Mouse (Mus musculus) heart, adult 2 months (tissue): ENCODE data around the gene Gm20708. TPM values are rescaled to one million over a fixed set of nuclear protein-coding genes. Genes with fewer than 3 reads are reported as not detected.

Experiments used
- DNase-seq, 2 experiments: peaks; one replicate each; pipeline ENCODE4 v3.0.0; 2021
- H3K27ac ChIP-seq: fragments of 200-600 bp; 2 replicates; pipeline ENCODE4 v1.8.1; 2022
- H3K27me3 ChIP-seq: fragments of 200-500 bp; 2 replicates; pipeline ENCODE4 v1.6.1; 2012; ENCODE audit warnings: mild to moderate bottlenecking, low read length, inconsistent platforms, mixed read lengths; ENCODE audit not compliant: control insufficient read depth, insufficient read depth
- H3K36me3 ChIP-seq: fragments of 200-500 bp; 2 replicates; pipeline ENCODE4 v1.6.1; 2012; ENCODE audit warnings: low read length, inconsistent platforms; ENCODE audit not compliant: control insufficient read depth, insufficient read depth
- H3K4me1 ChIP-seq: fragments of 200-500 bp; 2 replicates; pipeline ENCODE4 v1.6.1; 2011; ENCODE audit warnings: low read length; ENCODE audit not compliant: control insufficient read depth, insufficient read depth
- H3K4me3 ChIP-seq: fragments of 200-600 bp; 2 replicates; pipeline ENCODE4 v1.8.1; 2022
- H3K79me2 ChIP-seq: fragments of 200-500 bp; replicated peaks from 2 replicates; pipeline ENCODE4 v1.6.1; 2012; ENCODE audit warnings: mild to moderate bottlenecking, inconsistent platforms, low read length, moderate library complexity, mixed read lengths; ENCODE audit not compliant: control insufficient read depth, insufficient read depth
- H3K9ac ChIP-seq: fragments of 200-500 bp; 2 replicates; pipeline ENCODE4 v1.6.1; 2012; ENCODE audit warnings: low read depth, mild to moderate bottlenecking, control low read depth, inconsistent platforms, low read length, mixed read lengths
- CTCF ChIP-seq: fragments of 200-600 bp; IDR thresholded peaks from 2 replicates; pipeline ENCODE4 v1.8.1; 2022; ENCODE audit warnings: antibody characterized with exemption, mild to moderate bottlenecking, moderate library complexity
- EP300 ChIP-seq: fragments of 200-500 bp; IDR thresholded peaks from 2 replicates; pipeline ENCODE4 v1.6.1; 2011; ENCODE audit warnings: low read depth, low read length, control low read depth; ENCODE audit not compliant: insufficient read depth
- POLR2A ChIP-seq: fragments of 200-500 bp; IDR thresholded peaks from 2 replicates; pipeline ENCODE4 v1.6.1; 2011; ENCODE audit warnings: mild to moderate bottlenecking, low read depth, low read length, control low read depth; ENCODE audit not compliant: insufficient read depth
- WGBS: fragments of 180-500 bp; shearing (Covaris S2); methylation state at CpG from one replicate; pipeline ENCODE4 v1.1.7; 2018; 5-methylcytosine and 5-hydroxymethylcytosine counted together
- intact Hi-C: fragments of 180-260 bp; cut with DNase I; formaldehyde crosslinking; loops from one replicate; pipeline ENCODE4 v1.15.1; 2025
- polyA plus RNA-seq: library from polyadenylated mRNA; depleted of rRNA; stranded (reverse); fragments of >200 nt; gene quantifications from 2 replicates; pipeline ENCODE4 v1.2.3, GENCODE M21; 2012
- total RNA-seq, 2 experiments: library from RNA; stranded (reverse); gene quantifications; 2 replicates each; pipeline ENCODE4 v1.2.3; 2021

The Gm20708 gene
- total and polyA plus RNA-seq, 3 experiments: 0.44 to 0.57 (median 0.48) TPM

- DNase-seq: peak in 1 of 2 experiments; percentile 27
- intact Hi-C loops: loop anchor here (1.0 kb wide), 1 partner anchor 33 kb away; no protein-coding TSS in a partner anchor
These were observed 18.6 kb upstream of the Gm20708 start for GRCm38 (mm10) chr11:117790703-117791440.

GRCm38 (mm10) chr11:117791441-117791761, 18.1 kb upstream of the Gm20708 start:
- Histone ChIP-seq H3K79me2 (no peaks in the 10 kb centered on the region), H3K36me3 (no peaks in the 10 kb centered on the region), H3K27me3 (no peaks in the 10 kb centered on the region), H3K4me3 (no peak overlapping the region), H3K4me1 (no peaks in the 10 kb centered on the region; the same call in 1 of the 2 replicates), H3K27ac (no peak overlapping the region), H3K9ac (no peak overlapping the region)
- intact Hi-C loops: no loop called here
- no peak for TF ChIP-seq EP300
- TF ChIP-seq CTCF: no peak
- TF ChIP-seq POLR2A: no peak
- no peak for DNase-seq
- 92% methylated on average over 9 of the region's 9 CpGs for WGBS

More at GRCm38 (mm10) chr11:117790703-117791440, 18.6 kb upstream of the Gm20708 start:
- TF ChIP-seq CTCF (no peak), POLR2A (no peak), EP300 (no peak)
- 58% methylated on average over 23 of the region's 23 CpGs for WGBS
- Histone ChIP-seq H3K4me1 (no peaks in the 10 kb centered on the region; the same call in 1 of the 2 replicates), H3K36me3 (no peaks in the 10 kb centered on the region), H3K79me2 (no peaks in the 10 kb centered on the region), H3K4me3 (no peak overlapping the region), H3K9ac (no peak overlapping the region), H3K27ac (no peak overlapping the region), H3K27me3 (no peaks in the 10 kb centered on the region)

GRCm38 (mm10) chr11:117792281-117792888, 17.1 kb upstream of the Gm20708 start:
- DNase-seq: peak in 1 of 2 experiments; percentile 67
- Histone ChIP-seq H3K27me3 (no peaks in the 10 kb centered on the region), H3K36me3 (no peaks in the 10 kb centered on the region), H3K4me1 (no peaks in the 10 kb centered on the region; the same call in 1 of the 2 replicates), H3K4me3 (no peak overlapping the region), H3K27ac (no peak overlapping the region), H3K79me2 (no peaks in the 10 kb centered on the region), H3K9ac (no peak overlapping the region)
- intact Hi-C loops: no loop called here
- 55% methylated on average over 22 of the region's 22 CpGs for WGBS
- TF ChIP-seq POLR2A: no peak
- TF ChIP-seq EP300: no peak
- no peak for TF ChIP-seq CTCF

GRCm38 (mm10) chr11:117794035-117794551, 15.4 kb upstream of the Gm20708 start:
- intact Hi-C loops: no loop called here

GRCm38 (mm10) chr11:117796954-117797353, 12.5 kb upstream of the Gm20708 start:
- intact Hi-C loops: no loop called here
- no peak for TF ChIP-seq POLR2A
- H3K27me3 ChIP-seq: no peaks in the 10 kb centered on the region
- no peak overlapping the region for H3K27ac ChIP-seq
- H3K4me1 ChIP-seq: no peaks in the 10 kb centered on the region
- no peaks in the 10 kb centered on the region for H3K36me3 ChIP-seq
- no peaks in the 10 kb centered on the region for H3K79me2 ChIP-seq
- WGBS: 64% methylated on average over 5 of the region's 5 CpGs
- no peak overlapping the region for H3K9ac ChIP-seq
- DNase-seq: no peak
- no peak overlapping the region for H3K4me3 ChIP-seq

More at GRCm38 (mm10) chr11:117794035-117794551, 15.4 kb upstream of the Gm20708 start:
- no peaks in the 10 kb centered on the region for H3K27me3 ChIP-seq
- no peaks in the 10 kb centered on the region; the same call in 1 of the 2 replicates for H3K4me1 ChIP-seq
- no peak overlapping the region for H3K27ac ChIP-seq
- TF ChIP-seq POLR2A: no peak
- no peak for TF ChIP-seq EP300
- no peak for TF ChIP-seq CTCF
- no peak for DNase-seq
- H3K36me3 ChIP-seq: no peaks in the 10 kb centered on the region
- no peak overlapping the region for H3K4me3 ChIP-seq
- H3K79me2 ChIP-seq: no peaks in the 10 kb centered on the region
- 77% methylated on average over 4 of the region's 4 CpGs for WGBS
- no peak overlapping the region for H3K9ac ChIP-seq

GRCm38 (mm10) chr11:117797511-117798159, 11.8 kb upstream of the Gm20708 start, which contains the start of gene 6030468B19Rik:
Gene 6030468B19Rik (plus strand): TSS chr11:117797660.
- TF ChIP-seq POLR2A (no peak), EP300 (no peak), CTCF (no peak)
- no peak within 1 kb of the TSS for H3K9ac ChIP-seq
- H3K36me3 ChIP-seq: no peaks in the 10 kb centered on the region
- H3K79me2 ChIP-seq: no peaks in the 10 kb centered on the region
- intact Hi-C loops: no loop called here
- no peak within 1 kb of the TSS for H3K4me3 ChIP-seq
- DNase-seq: no peak
- 59% methylated on average over 9 of the region's 9 CpGs for WGBS
- H3K4me1 ChIP-seq: no peaks in the 10 kb centered on the region
- H3K27ac ChIP-seq: no peak within 1 kb of the TSS
- no peaks in the 10 kb centered on the region for H3K27me3 ChIP-seq
